Mouse (Mus musculus): ENCODE data around the gene E2f8. TPM values are rescaled to one million over a fixed set of nuclear protein-coding genes. Genes with fewer than 3 reads are reported as not detected.

Gene E2f8
- total RNA-seq, 1 experiment from 2014 or later: 10.4 TPM

Other genes with a start within 250 kb of the E2f8 start
- not detected in 2 replicates for gene Mrgprb3, start 237.8 kb downstream of the E2f8 start, total RNA-seq (2021)
- 9.5 and 10.6 TPM in 2 replicates for gene Zdhhc13, start 92.6 kb downstream of the E2f8 start, total RNA-seq (2021)
- 0.44 TPM in 1 of 2 replicates, not detected in the other for gene Csrp3, start 33.6 kb downstream of the E2f8 start, total RNA-seq (2021)
- 13.0 and 14.2 TPM in 2 replicates for gene Nav2, start 27.1 kb upstream of the E2f8 start, total RNA-seq (2021)